Mouse (Mus musculus): Measurements from ENCODE around the gene Mpped1. TPM values are rescaled to one million over a fixed set of nuclear protein-coding genes. Genes with fewer than 3 reads are reported as not detected.
A peak's percentile ranks its signal among the peaks of the same experiment; 100 is the strongest.

Mpped1 gene
- total RNA-seq (2021), result not detected
- long read RNA-seq, experiment 1, result 0 reads
- long read RNA-seq, experiment 2, result 0 reads

GRCm38 (mm10) chr15:83779387-83779786 lies at the start of gene Mpped1:
TSS of gene Mpped1 (plus strand) at chr15:83779467.
- Histone ChIP-seq H3K27ac (no peak within 1 kb of the TSS), H3K4me3 (peak within 1 kb of the TSS; percentile 34)
- TF ChIP-seq CTCF (IDR thresholded peaks at IDR 0.05), result no peak
- DNase-seq, result no peak
- intact Hi-C loops (cut with DNase I), result no loop called here

- Histone ChIP-seq H3K27ac (peak overlapping the region; percentile 38; the same call in 1 of the 2 replicates), H3K4me3 (no peak overlapping the region)
- no peak for DNase-seq
- intact Hi-C loops (cut with DNase I), result no loop called here
- no peak for TF ChIP-seq CTCF (IDR thresholded peaks at IDR 0.05)
These were observed 38.4 kb upstream of the Mpped1 start for GRCm38 (mm10) chr15:83740676-83741422.

GRCm38 (mm10) chr15:83742018-83742417 lies 37.2 kb upstream of the Mpped1 start:
- no peak for DNase-seq
- H3K27ac ChIP-seq, result no peak overlapping the region
- H3K4me3 ChIP-seq, result no peak overlapping the region
- no peak for TF ChIP-seq CTCF (IDR thresholded peaks at IDR 0.05)
- intact Hi-C loops (cut with DNase I), result no loop called here

GRCm38 (mm10) chr15:83746311-83746710 lies 33.0 kb upstream of the Mpped1 start:
- Histone ChIP-seq H3K27ac (no peak overlapping the region), H3K4me3 (no peak overlapping the region)
- intact Hi-C loops (cut with DNase I), result no loop called here
- TF ChIP-seq CTCF (IDR thresholded peaks at IDR 0.05), result no peak
- no peak for DNase-seq

- Histone ChIP-seq H3K4me3 (no peak overlapping the region), H3K27ac (no peak overlapping the region)
- no peak for DNase-seq
- no peak for TF ChIP-seq CTCF (IDR thresholded peaks at IDR 0.05)
- intact Hi-C loops (cut with DNase I), result no loop called here
These were observed 30.3 kb upstream of the Mpped1 start for GRCm38 (mm10) chr15:83748986-83749385.

- Histone ChIP-seq H3K4me3 (no peak overlapping the region), H3K27ac (no peak overlapping the region)
- no peak for TF ChIP-seq CTCF (IDR thresholded peaks at IDR 0.05)
- DNase-seq, result no peak
- intact Hi-C loops (cut with DNase I), result no loop called here
These were observed 29.8 kb upstream of the Mpped1 start for GRCm38 (mm10) chr15:83749436-83749835.

GRCm38 (mm10) chr15:83756742-83757141 lies 22.5 kb upstream of the Mpped1 start:
- Histone ChIP-seq H3K27ac (no peak overlapping the region), H3K4me3 (no peak overlapping the region)
- TF ChIP-seq CTCF (IDR thresholded peaks at IDR 0.05), result peak; percentile 76
- intact Hi-C loops (cut with DNase I), result no loop called here
- DNase-seq, result peak; percentile 28

GRCm38 (mm10) chr15:83758958-83759357 lies 20.3 kb upstream of the Mpped1 start:
- Histone ChIP-seq H3K4me3 (no peak overlapping the region), H3K27ac (no peak overlapping the region)
- TF ChIP-seq CTCF (IDR thresholded peaks at IDR 0.05), result peak; percentile 78
- no peak for DNase-seq
- intact Hi-C loops (cut with DNase I), result loop anchor here (1.0 kb wide), 1 partner anchor 95 kb away; no protein-coding TSS in a partner anchor

GRCm38 (mm10) chr15:83760683-83761082 lies 18.6 kb upstream of the Mpped1 start:
- Histone ChIP-seq H3K4me3 (no peak overlapping the region), H3K27ac (no peak overlapping the region)
- intact Hi-C loops (cut with DNase I), result loop anchor here (2.0 kb wide), 1 partner anchor 292 kb away; no protein-coding TSS in a partner anchor
- TF ChIP-seq CTCF (IDR thresholded peaks at IDR 0.05), result peak; percentile 79
- peak; percentile 48 for DNase-seq

GRCm38 (mm10) chr15:83761512-83761911 lies 17.8 kb upstream of the Mpped1 start:
- intact Hi-C loops (cut with DNase I), result loop anchor here (2.0 kb wide), 1 partner anchor 291 kb away; no protein-coding TSS in a partner anchor
- no peak for TF ChIP-seq CTCF (IDR thresholded peaks at IDR 0.05)
- no peak overlapping the region for H3K27ac ChIP-seq

GRCm38 (mm10) chr15:83765388-83766029 lies 13.8 kb upstream of the Mpped1 start:
- no peak for DNase-seq
- no peak for TF ChIP-seq CTCF (IDR thresholded peaks at IDR 0.05)
- Histone ChIP-seq H3K27ac (no peak overlapping the region), H3K4me3 (no peak overlapping the region)
- intact Hi-C loops (cut with DNase I), result no loop called here

More at GRCm38 (mm10) chr15:83761512-83761911, 17.8 kb upstream of the Mpped1 start:
- DNase-seq, result no peak
- no peak overlapping the region for H3K4me3 ChIP-seq

- no peak for TF ChIP-seq CTCF (IDR thresholded peaks at IDR 0.05)
- intact Hi-C loops (cut with DNase I), result no loop called here
These were observed 7.8 kb upstream of the Mpped1 start for GRCm38 (mm10) chr15:83771346-83772053.

GRCm38 (mm10) chr15:83772460-83772859 lies 6.8 kb upstream of the Mpped1 start:
- peak; percentile 73 for DNase-seq
- no peak for TF ChIP-seq CTCF (IDR thresholded peaks at IDR 0.05)
- Histone ChIP-seq H3K27ac (no peak overlapping the region), H3K4me3 (no peak overlapping the region)
- intact Hi-C loops (cut with DNase I), result no loop called here

More at GRCm38 (mm10) chr15:83771346-83772053, 7.8 kb upstream of the Mpped1 start:
- H3K4me3 ChIP-seq, result no peak overlapping the region
- H3K27ac ChIP-seq, result no peak overlapping the region
- DNase-seq, result no peak

Measured in gastrocnemius, adult 2 months (tissue).